In genomic region chr13:33894207-33894606, GRCm38 (mm10) we compare ENCODE assay signal across 10 mouse cellular contexts. TPM values are rescaled to one million over a fixed set of nuclear protein-coding genes. Genes with fewer than 3 reads are reported as not detected.
DNase-seq lines count a peak whose midpoint lies in the region; ATAC-seq and TF ChIP-seq lines count a peak whose summit lies in the region.
"Had no signal": no experiment of that assay in that cellular context is flagged by ENCODE, and none has a peak within 500 bp of the region (broad histone marks: within the 10 kb centered on the region; RNA-seq: fewer than 3 reads in every experiment).

No protein-coding gene starts in this region.

- TF ChIP-seq CTCF in heart, adult 2 months (IDR thresholded peaks at IDR 0.05): peak; percentile 59
- peak; percentile 22; the same call in 1 of the 2 replicates for TF ChIP-seq CTCF in testis, adult 2 months (IDR thresholded peaks at IDR 0.05; ENCODE audit: control insufficient read depth, insufficient read depth, insufficient replicate concordance, low read depth, low read length)

- H3K27ac ChIP-seq in heart, adult 2 months: no peak overlapping the region
- no peak overlapping the region for H3K27ac ChIP-seq in testis, adult 2 months (ENCODE audit: control insufficient read depth, insufficient read depth, low read depth, low read length)
- H3K27ac ChIP-seq: neural tube, embryonic 13.5 days had no signal

- no peaks in the 10 kb centered on the region for H3K36me3 ChIP-seq in heart, adult 2 months (ENCODE audit: control insufficient read depth, insufficient read depth, low read length)
- no peaks in the 10 kb centered on the region for H3K36me3 ChIP-seq in testis, adult 2 months (ENCODE audit: control insufficient read depth, insufficient read depth, low read length)
- H3K36me3 ChIP-seq: neural tube, embryonic 13.5 days had no signal

- H3K4me1 ChIP-seq in heart, adult 2 months (ENCODE audit: control insufficient read depth, insufficient read depth, low read length): no peaks in the 10 kb centered on the region
- no peaks in the 10 kb centered on the region for H3K4me1 ChIP-seq in testis, adult 2 months (ENCODE audit: control insufficient read depth, insufficient read depth, low read length)
- H3K4me1 ChIP-seq: neural tube, embryonic 13.5 days had no signal

- no peak for TF ChIP-seq POLR2A in heart, adult 2 months (IDR thresholded peaks at IDR 0.05; ENCODE audit: insufficient read depth, low read depth, low read length)
- TF ChIP-seq POLR2A in testis, adult 2 months (IDR thresholded peaks at IDR 0.05; ENCODE audit: control insufficient read depth, low read depth, low read length): no peak

- H3K9ac ChIP-seq in heart, adult 2 months (ENCODE audit: low read depth, low read length): no peak overlapping the region
- H3K9ac ChIP-seq: neural tube, embryonic 13.5 days had no signal

- no peak overlapping the region for H3K4me3 ChIP-seq in heart, adult 2 months
- H3K4me3 ChIP-seq in testis, adult 2 months (ENCODE audit: control insufficient read depth, low read depth, low read length): no peak overlapping the region
- H3K4me3 ChIP-seq: neural tube, embryonic 13.5 days had no signal

- no peak for DNase-seq in heart, adult 2 months
- no peak for DNase-seq in heart, adult 8-10 months (ENCODE audit: low spot score)
- no peak for DNase-seq in testis, postnatal 14 days (ENCODE audit: low spot score)
- DNase-seq in cerebellum, adult 11 months: peak; percentile 7
- DNase-seq in induced T-regulatory cell, adult 2 months (ENCODE audit: low read depth): peak; percentile 26
- peak; percentile 5 for DNase-seq in naive thymus-derived CD4-positive, alpha-beta T cell, adult 2 months (ENCODE audit: low read depth)

- ATAC-seq in erythroid progenitor cell, adult 5-6 weeks (replicated peaks; ENCODE audit: low FRiP score, poor library complexity, severe bottlenecking): no peak

- no peaks in the 10 kb centered on the region for H3K79me2 ChIP-seq in heart, adult 2 months (replicated peaks; ENCODE audit: control insufficient read depth, insufficient read depth, low read length)

- no peaks in the 10 kb centered on the region for H3K27me3 ChIP-seq in heart, adult 2 months (ENCODE audit: control insufficient read depth, insufficient read depth, low read length)
- no peaks in the 10 kb centered on the region for H3K27me3 ChIP-seq in testis, adult 2 months (ENCODE audit: control insufficient read depth, insufficient read depth, low read length)
- H3K27me3 ChIP-seq: neural tube, embryonic 13.5 days had no signal

- 38% methylated on average over 2 of the region's 2 CpGs for WGBS in heart, adult 2 months

- no peak for TF ChIP-seq EP300 in heart, adult 2 months (IDR thresholded peaks at IDR 0.05; ENCODE audit: insufficient read depth, low read depth, low read length)

- intact Hi-C loops in heart, adult 2 months (cut with DNase I): no loop called here

RNA-seq across cellular contexts. Expression of gene Serpinb6c, which starts 11.3 kb away (rescaled TPM):
- not detected for total RNA-seq in heart, adult 2 months (2021)
- not detected in 2 replicates for polyA plus RNA-seq in heart, adult 2 months (2012; rRNA removed)
- total RNA-seq in heart, adult 8-10 months (2022): not detected
- polyA plus RNA-seq in testis, adult 2 months (2012; rRNA removed): 0.63 and 0.79 TPM in 2 replicates
- total RNA-seq in erythroid progenitor cell, adult 5-6 weeks (2015; ENCODE audit: low replicate concordance): not detected in 2 replicates
- not detected in 2 replicates for total RNA-seq in erythroid progenitor cell, adult 5-6 weeks (2017; ENCODE audit: low replicate concordance)

RNA-seq across cellular contexts. Expression of gene Serpinb6e, which starts 51.0 kb away (rescaled TPM):
- total RNA-seq in heart, adult 2 months (2021): not detected
- polyA plus RNA-seq in heart, adult 2 months (2012; rRNA removed): not detected in 2 replicates
- not detected for total RNA-seq in heart, adult 8-10 months (2022)
- polyA plus RNA-seq in testis, adult 2 months (2012; rRNA removed): not detected in 2 replicates
- not detected in 2 replicates for total RNA-seq in erythroid progenitor cell, adult 5-6 weeks (2015; ENCODE audit: low replicate concordance)
- total RNA-seq in erythroid progenitor cell, adult 5-6 weeks (2017; ENCODE audit: low replicate concordance): not detected in 2 replicates
- total RNA-seq: layer of hippocampus, adult 18-20 months had no signal
- polyA plus RNA-seq: neural tube, embryonic 13.5 days had no signal

Comparison
In these comparisons a context has a peak if more than half of its experiments do, and no peak if none do; other contexts are left out.
1. DNase-seq: peak in cerebellum, adult 11 months (single experiment), induced T-regulatory cell, adult 2 months (single experiment) and naive thymus-derived CD4-positive, alpha-beta T cell, adult 2 months (single experiment); none in heart, adult 2 months (0 of 2), heart, adult 8-10 months (single experiment) and testis, postnatal 14 days (single experiment).